Mouse (Mus musculus) midbrain, embryonic 10.5 days (tissue): ENCODE results near the gene Ffar2. TPM values are rescaled to one million over a fixed set of nuclear protein-coding genes. Genes with fewer than 3 reads are reported as not detected.

ENCODE experiments used
- DNase-seq: peaks from one replicate; pipeline ENCODE4 v3.0.0-alpha.2; 2017; ENCODE audit warnings: low spot score
- H3K27ac ChIP-seq: fragments of 300-500 bp; sonication (generic); replicated peaks from 2 replicates; pipeline ENCODE4 v1.5.1; 2016; ENCODE audit warnings: mild to moderate bottlenecking
- H3K27me3 ChIP-seq: fragments of 300-500 bp; sonication (generic); 2 replicates; pipeline ENCODE4 v1.6.1; 2016; ENCODE audit warnings: low read depth, mild to moderate bottlenecking; ENCODE audit not compliant: poor library complexity, severe bottlenecking
- H3K36me3 ChIP-seq: fragments of 300-500 bp; sonication (generic); 2 replicates; pipeline ENCODE4 v1.6.1; 2016; ENCODE audit warnings: mild to moderate bottlenecking, moderate library complexity
- H3K4me1 ChIP-seq: fragments of 300-500 bp; sonication (generic); 2 replicates; pipeline ENCODE4 v1.6.1; 2016
- H3K4me3 ChIP-seq: fragments of 300-500 bp; sonication (generic); 2 replicates; pipeline ENCODE4 v1.5.1; 2016; ENCODE audit warnings: mild to moderate bottlenecking, moderate library complexity
- H3K9me3 ChIP-seq: fragments of 300-500 bp; sonication (generic); replicated peaks from 2 replicates; pipeline ENCODE4 v1.6.1; 2016; ENCODE audit warnings: mild to moderate bottlenecking
- WGBS: fragments of 180-500 bp; shearing (Covaris S2); methylation state at CpG from one replicate; pipeline ENCODE4 v1.1.7; 2016; 5-methylcytosine and 5-hydroxymethylcytosine counted together
- polyA plus RNA-seq: library from polyadenylated mRNA; unstranded; fragments of >200 nt; fragmentation: Nextera tagmentation; extraction: Ambion mirVana; gene quantifications from 2 replicates; pipeline ENCODE4 v1.2.1, GENCODE M21; 2016

Gene Ffar2
- not detected in 2 replicates for polyA plus RNA-seq

- Histone ChIP-seq H3K36me3 (no peaks in the 10 kb centered on the region), H3K4me1 (no peaks in the 10 kb centered on the region), H3K27me3 (no peaks in the 10 kb centered on the region), H3K4me3 (no peak within 1 kb of the TSS), H3K9me3 (no peaks in the 10 kb centered on the region), H3K27ac (no peak within 1 kb of the TSS)
- WGBS, result 91% methylated on average over 18 of the region's 18 CpGs
- DNase-seq, result no peak
These were observed at the start of gene Ffar2 for GRCm38 (mm10) chr7:30823675-30824074. Gene Ffar2 (minus strand): TSS chr7:30823775.

- H3K36me3 ChIP-seq, result no peaks in the 10 kb centered on the region
- H3K27ac ChIP-seq, result no peak overlapping the region
- DNase-seq, result peak; percentile 65
- H3K4me1 ChIP-seq, result peaks cover 3% of the 10 kb centered on the region
- no peaks in the 10 kb centered on the region for H3K9me3 ChIP-seq
- H3K4me3 ChIP-seq, result peak overlapping the region; percentile 20; the same call in 1 of the 2 replicates
- 30% methylated on average over 15 of the region's 15 CpGs for WGBS
- peaks cover 7% of the 10 kb centered on the region; the same call in 1 of the 2 replicates for H3K27me3 ChIP-seq
These were observed 49.5 kb upstream of the Ffar2 start for GRCm38 (mm10) chr7:30873083-30873482.

GRCm38 (mm10) chr7:30863386-30863785 is 39.8 kb upstream of the Ffar2 start:
- H3K4me1 ChIP-seq, result peaks cover 19% of the 10 kb centered on the region
- DNase-seq, result no peak
- H3K4me3 ChIP-seq, result no peak overlapping the region
- H3K27me3 ChIP-seq, result peaks cover 10% of the 10 kb centered on the region; the same call in 1 of the 2 replicates
- no peaks in the 10 kb centered on the region for H3K9me3 ChIP-seq
- no peak overlapping the region for H3K27ac ChIP-seq
- no peaks in the 10 kb centered on the region for H3K36me3 ChIP-seq
- 68% methylated on average over 8 of the region's 8 CpGs for WGBS

- Histone ChIP-seq H3K27me3 (peaks cover 10% of the 10 kb centered on the region; the same call in 1 of the 2 replicates), H3K27ac (peak within 1 kb of the TSS; percentile 49), H3K4me1 (peaks cover 14% of the 10 kb centered on the region), H3K36me3 (no peaks in the 10 kb centered on the region), H3K4me3 (no peak within 1 kb of the TSS), H3K9me3 (no peaks in the 10 kb centered on the region)
- DNase-seq, result no peak
- 91% methylated on average over 12 of the region's 12 CpGs for WGBS
These were observed 37.9 kb upstream of the Ffar2 start, which contains the start of gene Ffar1 for GRCm38 (mm10) chr7:30861464-30861863. Gene Ffar1 (minus strand): TSS chr7:30861564.

DNA sequence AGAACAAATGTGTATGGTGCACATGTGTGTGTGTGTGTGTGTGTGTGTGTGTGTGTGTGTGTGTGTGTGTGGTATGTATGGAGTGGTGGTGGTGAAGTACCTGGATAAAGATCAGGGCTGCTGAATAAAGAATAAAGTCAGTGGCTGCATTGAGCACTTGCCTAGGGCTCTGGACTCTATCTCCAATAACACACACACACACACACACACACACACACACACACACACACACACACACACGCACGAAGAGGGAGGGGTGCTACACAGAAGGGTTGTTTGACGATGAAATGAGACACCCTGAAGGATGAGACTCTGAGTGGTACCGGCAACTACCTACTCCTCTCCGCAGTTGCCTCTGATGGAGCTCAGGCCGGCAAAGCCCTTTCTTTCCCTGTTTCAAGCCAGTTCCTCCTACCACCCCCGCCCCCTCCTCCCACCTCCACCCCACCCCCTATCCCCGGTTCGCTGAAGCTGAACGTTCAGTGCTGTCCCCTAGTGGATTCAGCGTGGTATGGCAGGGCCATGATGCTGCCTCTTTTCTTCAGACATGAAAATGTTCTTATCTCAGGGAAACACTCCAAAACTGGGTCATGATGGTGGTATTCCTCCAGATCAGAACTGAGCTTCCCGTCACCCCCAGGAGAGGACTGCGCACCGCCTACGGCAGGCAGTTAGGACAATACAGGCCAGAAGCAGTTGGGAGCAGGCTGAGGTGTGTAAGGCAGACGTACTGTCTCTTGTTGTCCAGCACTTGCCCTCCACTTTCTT is 36.2 kb upstream of the Ffar2 start:
- peak; percentile 77 for DNase-seq
- H3K27me3 ChIP-seq, result peaks cover 10% of the 10 kb centered on the region; the same call in 1 of the 2 replicates
- peaks cover 14% of the 10 kb centered on the region for H3K4me1 ChIP-seq
- WGBS, result 13% methylated on average over 16 of the region's 16 CpGs
- peak overlapping the region; percentile 69 for H3K27ac ChIP-seq
- H3K4me3 ChIP-seq, result peak overlapping the region; percentile 46
- no peaks in the 10 kb centered on the region for H3K36me3 ChIP-seq
- H3K9me3 ChIP-seq, result no peaks in the 10 kb centered on the region

DNA sequence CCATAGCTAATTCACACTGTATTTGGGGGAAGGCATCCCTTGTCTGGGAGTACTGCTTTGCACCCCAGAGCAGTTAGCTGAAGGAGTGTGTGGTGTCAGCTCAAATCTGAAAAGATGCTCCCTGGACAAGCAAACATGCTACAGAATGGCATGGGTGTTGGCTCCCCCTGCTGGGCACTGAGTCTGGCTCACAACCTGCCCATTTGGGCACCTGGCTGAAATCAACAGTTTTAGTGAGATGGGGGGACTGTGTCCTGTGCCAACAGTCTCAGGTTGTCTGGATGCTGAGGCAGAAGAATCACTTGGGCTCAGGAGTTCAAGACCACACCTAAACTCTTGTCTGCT is 35.7 kb upstream of the Ffar2 start:
- DNase-seq, result peak; percentile 61
- no peak overlapping the region for H3K27ac ChIP-seq
- no peak overlapping the region for H3K4me3 ChIP-seq

GRCm38 (mm10) chr7:30857746-30858145 is 34.2 kb upstream of the Ffar2 start:
- H3K4me1 ChIP-seq, result peaks cover 9% of the 10 kb centered on the region
- H3K4me3 ChIP-seq, result no peak overlapping the region
- no peaks in the 10 kb centered on the region for H3K9me3 ChIP-seq
- peaks cover 10% of the 10 kb centered on the region; the same call in 1 of the 2 replicates for H3K27me3 ChIP-seq
- 78% methylated on average over 1 of the region's 1 CpGs for WGBS
- no peak for DNase-seq
- no peaks in the 10 kb centered on the region for H3K36me3 ChIP-seq
- no peak overlapping the region for H3K27ac ChIP-seq

More for the DNA sequence above, 35.7 kb upstream of the Ffar2 start:
- H3K36me3 ChIP-seq, result no peaks in the 10 kb centered on the region
- peaks cover 10% of the 10 kb centered on the region; the same call in 1 of the 2 replicates for H3K27me3 ChIP-seq
- H3K4me1 ChIP-seq, result peaks cover 14% of the 10 kb centered on the region
- H3K9me3 ChIP-seq, result no peaks in the 10 kb centered on the region

GRCm38 (mm10) chr7:30856078-30856477 is 32.5 kb upstream of the Ffar2 start, which contains the start of gene Ffar3:
Gene Ffar3 (minus strand): TSS chr7:30856178.
- Histone ChIP-seq H3K4me3 (no peak within 1 kb of the TSS), H3K27ac (no peak within 1 kb of the TSS), H3K9me3 (no peaks in the 10 kb centered on the region), H3K36me3 (no peaks in the 10 kb centered on the region), H3K4me1 (peaks cover 9% of the 10 kb centered on the region), H3K27me3 (peaks cover 6% of the 10 kb centered on the region; the same call in 1 of the 2 replicates)
- 88% methylated on average over 6 of the region's 6 CpGs for WGBS
- DNase-seq, result no peak

DNA sequence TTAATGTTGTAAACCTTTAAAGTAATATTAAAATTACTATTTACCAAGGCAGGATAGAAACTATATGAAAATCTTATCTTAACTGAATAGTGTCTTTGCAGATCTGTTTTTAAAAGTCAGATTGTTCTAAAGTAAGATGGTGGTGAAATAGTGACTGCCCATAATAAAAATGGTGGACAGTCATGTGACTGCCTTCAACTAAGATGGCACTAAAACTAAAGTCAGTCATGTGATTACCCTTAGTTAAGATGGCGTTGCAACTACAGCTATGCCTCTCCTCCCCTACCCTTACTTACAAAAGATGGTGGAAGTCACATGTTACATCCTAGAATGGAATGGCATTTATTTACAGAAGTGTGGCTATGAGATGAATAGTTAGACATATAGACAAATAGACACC is 27.8 kb upstream of the Ffar2 start:
- H3K9me3 ChIP-seq, result no peaks in the 10 kb centered on the region
- no peaks in the 10 kb centered on the region for H3K4me1 ChIP-seq
- DNase-seq, result no peak
- H3K36me3 ChIP-seq, result no peaks in the 10 kb centered on the region
- H3K4me3 ChIP-seq, result no peak overlapping the region
- 81% methylated on average over 1 of the region's 1 CpGs for WGBS
- H3K27me3 ChIP-seq, result no peaks in the 10 kb centered on the region
- H3K27ac ChIP-seq, result no peak overlapping the region

DNA sequence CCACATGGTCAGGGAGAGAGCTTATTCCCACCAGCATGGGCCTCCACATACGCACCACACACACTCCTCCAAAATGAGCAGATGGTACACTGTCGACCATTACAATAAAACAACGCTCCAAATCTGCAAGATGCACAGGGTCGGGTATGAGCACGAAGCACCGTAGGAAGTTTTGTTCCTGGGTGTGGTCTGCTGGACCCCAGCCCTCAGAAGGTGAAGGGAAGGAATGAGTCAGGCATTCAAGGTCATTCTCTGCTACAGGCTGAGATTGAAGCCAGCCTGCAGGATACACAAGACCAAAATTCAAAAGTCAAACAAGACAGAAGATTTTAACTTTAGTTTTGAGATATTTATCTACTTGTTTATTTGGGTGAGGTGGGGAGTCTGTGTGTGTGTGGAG is 24.4 kb upstream of the Ffar2 start:
- no peak for DNase-seq
- no peaks in the 10 kb centered on the region for H3K27me3 ChIP-seq
- H3K4me1 ChIP-seq, result 0 out of 2 replicates have a peak, but pooled peaks cover 5% of the 10 kb centered on the region
- H3K27ac ChIP-seq, result no peak overlapping the region
- no peaks in the 10 kb centered on the region for H3K36me3 ChIP-seq
- 86% methylated on average over 6 of the region's 6 CpGs for WGBS
- H3K9me3 ChIP-seq, result no peaks in the 10 kb centered on the region
- no peak overlapping the region for H3K4me3 ChIP-seq

DNA sequence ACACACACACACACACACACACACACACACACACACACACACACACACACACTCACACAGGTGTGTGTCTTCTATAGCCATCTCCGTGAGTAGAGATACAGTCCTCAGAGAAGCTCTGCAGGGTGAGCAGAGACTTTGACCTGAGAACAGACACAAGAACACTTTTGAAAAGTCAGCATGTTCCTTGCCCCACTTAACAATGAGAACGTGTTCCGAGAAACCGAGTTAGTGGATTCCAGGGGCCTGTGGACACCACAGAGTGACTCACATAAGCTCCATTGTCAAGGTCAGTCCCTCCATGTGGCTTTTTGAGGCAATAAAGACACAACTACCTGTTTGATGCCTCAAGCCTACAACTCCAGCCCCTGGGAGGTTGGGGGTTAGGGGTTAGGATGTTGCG is 23.8 kb upstream of the Ffar2 start:
- Histone ChIP-seq H3K4me3 (no peak overlapping the region), H3K27me3 (no peaks in the 10 kb centered on the region), H3K27ac (no peak overlapping the region), H3K9me3 (no peaks in the 10 kb centered on the region), H3K36me3 (no peaks in the 10 kb centered on the region), H3K4me1 (0 out of 2 replicates have a peak, but pooled peaks cover 5% of the 10 kb centered on the region)
- 88% methylated on average over 5 of the region's 5 CpGs for WGBS
- no peak for DNase-seq

DNA sequence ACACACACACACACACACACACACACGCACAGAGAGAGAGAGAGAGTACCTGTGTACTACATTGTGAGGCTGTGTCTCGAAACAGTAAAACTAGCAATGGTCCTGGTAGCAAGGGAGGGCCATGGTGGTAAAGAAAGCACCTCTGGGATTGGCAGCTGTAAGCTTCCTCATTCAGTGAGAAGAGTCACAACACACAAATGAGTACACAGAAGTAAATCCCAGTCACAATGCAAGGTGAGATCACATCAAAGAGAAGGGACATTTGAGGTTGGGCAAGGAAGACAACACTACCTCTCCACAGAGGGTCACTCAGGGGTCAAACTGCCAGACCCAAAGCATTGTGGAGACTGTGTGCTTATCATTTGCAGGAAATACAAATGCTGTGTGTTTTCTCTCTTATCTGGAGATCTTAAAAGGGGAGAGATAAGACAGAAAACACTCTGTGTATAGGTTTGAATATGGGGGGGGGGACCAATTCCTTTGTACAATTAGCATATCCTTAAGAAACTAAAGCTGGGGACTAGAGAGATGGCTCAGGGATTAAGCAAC is 23.0 kb upstream of the Ffar2 start:
- Histone ChIP-seq H3K36me3 (no peaks in the 10 kb centered on the region), H3K27me3 (no peaks in the 10 kb centered on the region), H3K4me3 (no peak overlapping the region), H3K27ac (no peak overlapping the region), H3K4me1 (0 out of 2 replicates have a peak, but pooled peaks cover 5% of the 10 kb centered on the region), H3K9me3 (no peaks in the 10 kb centered on the region)
- no peak for DNase-seq
- 69% methylated on average over 2 of the region's 2 CpGs for WGBS
